Mouse (Mus musculus): ENCODE data around the gene Fgf18. TPM values are rescaled to one million over a fixed set of nuclear protein-coding genes. Genes with fewer than 3 reads are reported as not detected.

Gene Fgf18
- polyA plus RNA-seq, 2 experiments = 18.5 to 24.0 TPM

DNA sequence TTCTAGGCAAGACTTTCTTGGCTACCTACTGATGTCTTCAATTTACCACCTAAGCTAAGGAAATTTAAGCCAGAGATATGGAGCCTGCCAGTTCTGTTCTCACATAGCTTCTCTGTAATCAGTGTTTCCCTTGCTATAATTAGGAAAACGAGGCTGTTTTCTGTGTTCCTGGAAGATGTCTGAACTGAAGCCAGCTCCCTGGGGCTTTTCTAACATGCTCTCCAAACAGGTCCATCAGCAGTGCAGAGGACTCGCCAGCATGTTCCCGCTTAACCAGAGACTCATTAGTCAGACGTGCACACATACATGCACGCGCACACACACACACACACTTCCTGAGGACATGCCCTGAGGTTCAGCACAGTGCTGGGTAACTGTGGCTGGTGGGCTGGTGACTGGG lies 57.3 kb downstream of the Fgf18 start:
- DNase-seq (ENCODE audit: low spot score) = no peak
- WGBS = 59% methylated on average over 6 of the region's 6 CpGs
- peaks cover 4% of the 10 kb centered on the region; the same call in 1 of the 2 replicates for H3K4me1 ChIP-seq (ENCODE audit: control insufficient read depth, insufficient read depth, low read length)

DNA sequence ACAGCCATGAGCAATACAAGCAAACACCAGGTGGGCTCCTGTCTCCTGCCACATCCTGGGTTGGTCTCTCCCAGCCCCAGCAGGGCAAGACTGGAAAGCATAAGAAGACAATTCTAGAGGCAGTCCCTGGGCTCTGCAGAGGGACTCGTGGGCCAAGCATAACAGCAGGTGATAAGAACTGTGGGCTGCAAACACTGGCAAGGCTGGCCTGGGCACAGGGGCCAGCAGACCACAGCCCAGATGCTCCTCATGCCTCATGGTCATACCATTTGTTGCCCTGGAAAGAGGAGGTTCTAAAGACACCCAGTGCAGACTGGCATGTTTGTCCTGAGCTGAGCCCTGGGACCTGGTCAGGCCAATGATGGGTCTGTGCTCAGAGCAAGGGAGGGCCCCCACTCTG lies 59.0 kb downstream of the Fgf18 start:
- WGBS = 33% methylated on average over 1 of the region's 1 CpGs
- Histone ChIP-seq H3K27ac (replicated peaks; ENCODE audit: low read depth, low read length) (no peak overlapping the region), H3K27me3 (ENCODE audit: control insufficient read depth, insufficient read depth, low read length) (no peaks in the 10 kb centered on the region), H3K4me2 (replicated peaks; ENCODE audit: low read depth, low read length, severe bottlenecking) (no peak overlapping the region), H3K4me3 (replicated peaks; ENCODE audit: low read length) (no peak overlapping the region), H3K9ac (ENCODE audit: low read depth, low read length, severe bottlenecking) (no peak overlapping the region), H3K36me3 (ENCODE audit: control insufficient read depth, insufficient read depth, low read length) (no peaks in the 10 kb centered on the region), H3K9me3 (ENCODE audit: control insufficient read depth, low read length) (no peaks in the 10 kb centered on the region), H3K4me1 (ENCODE audit: control insufficient read depth, insufficient read depth, low read length) (peaks cover 4% of the 10 kb centered on the region; the same call in 1 of the 2 replicates)
- TF ChIP-seq POLR2A (IDR thresholded peaks at IDR 0.05; ENCODE audit: borderline replicate concordance, extremely low read depth, insufficient read depth, insufficient read length) = no peak
- DNase-seq (ENCODE audit: low spot score) (no peak), ATAC-seq (ENCODE audit: low FRiP score, low read depth) (no peak)

More for the DNA sequence above, 57.3 kb downstream of the Fgf18 start:
- H3K9ac ChIP-seq (ENCODE audit: low read depth, low read length, severe bottlenecking) = no peak overlapping the region
- H3K36me3 ChIP-seq (ENCODE audit: control insufficient read depth, insufficient read depth, low read length) = no peaks in the 10 kb centered on the region
- H3K27ac ChIP-seq (replicated peaks; ENCODE audit: low read depth, low read length) = no peak overlapping the region
- H3K9me3 ChIP-seq (ENCODE audit: control insufficient read depth, low read length) = no peaks in the 10 kb centered on the region
- no peak overlapping the region for H3K4me3 ChIP-seq (replicated peaks; ENCODE audit: low read length)
- H3K27me3 ChIP-seq (ENCODE audit: control insufficient read depth, insufficient read depth, low read length) = no peaks in the 10 kb centered on the region
- TF ChIP-seq POLR2A (IDR thresholded peaks at IDR 0.05; ENCODE audit: borderline replicate concordance, extremely low read depth, insufficient read depth, insufficient read length) = no peak
- H3K4me2 ChIP-seq (replicated peaks; ENCODE audit: low read depth, low read length, severe bottlenecking) = no peak overlapping the region
- ATAC-seq (ENCODE audit: low FRiP score, low read depth) = no peak

GRCm38 (mm10) chr11:33086046-33086445 lies 61.2 kb downstream of the Fgf18 start:
- H3K27ac ChIP-seq (replicated peaks; ENCODE audit: low read depth, low read length) = no peak overlapping the region
- H3K36me3 ChIP-seq (ENCODE audit: control insufficient read depth, insufficient read depth, low read length) = no peaks in the 10 kb centered on the region
- H3K4me2 ChIP-seq (replicated peaks; ENCODE audit: low read depth, low read length, severe bottlenecking) = no peak overlapping the region
- H3K4me1 ChIP-seq (ENCODE audit: control insufficient read depth, insufficient read depth, low read length) = peaks cover 4% of the 10 kb centered on the region; the same call in 1 of the 2 replicates
- H3K9ac ChIP-seq (ENCODE audit: low read depth, low read length, severe bottlenecking) = no peak overlapping the region
- DNase-seq (ENCODE audit: low spot score) (no peak), ATAC-seq (ENCODE audit: low FRiP score, low read depth) (no peak)
- 73% methylated on average over 1 of the region's 1 CpGs for WGBS
- H3K27me3 ChIP-seq (ENCODE audit: control insufficient read depth, insufficient read depth, low read length) = no peaks in the 10 kb centered on the region
- no peak overlapping the region for H3K4me3 ChIP-seq (replicated peaks; ENCODE audit: low read length)
- TF ChIP-seq POLR2A (IDR thresholded peaks at IDR 0.05; ENCODE audit: borderline replicate concordance, extremely low read depth, insufficient read depth, insufficient read length) = no peak
- no peaks in the 10 kb centered on the region for H3K9me3 ChIP-seq (ENCODE audit: control insufficient read depth, low read length)

- Histone ChIP-seq H3K4me1 (ENCODE audit: control insufficient read depth, insufficient read depth, low read length) (peaks cover 4% of the 10 kb centered on the region; the same call in 1 of the 2 replicates), H3K27me3 (ENCODE audit: control insufficient read depth, insufficient read depth, low read length) (no peaks in the 10 kb centered on the region), H3K4me2 (replicated peaks; ENCODE audit: low read depth, low read length, severe bottlenecking) (no peak overlapping the region), H3K9ac (ENCODE audit: low read depth, low read length, severe bottlenecking) (no peak overlapping the region), H3K27ac (replicated peaks; ENCODE audit: low read depth, low read length) (no peak overlapping the region), H3K9me3 (ENCODE audit: control insufficient read depth, low read length) (no peaks in the 10 kb centered on the region), H3K4me3 (replicated peaks; ENCODE audit: low read length) (no peak overlapping the region), H3K36me3 (ENCODE audit: control insufficient read depth, insufficient read depth, low read length) (no peaks in the 10 kb centered on the region)
- 76% methylated on average over 4 of the region's 4 CpGs for WGBS
- ATAC-seq (ENCODE audit: low FRiP score, low read depth) = no peak
- no peak for DNase-seq (ENCODE audit: low spot score)
- TF ChIP-seq POLR2A (IDR thresholded peaks at IDR 0.05; ENCODE audit: borderline replicate concordance, extremely low read depth, insufficient read depth, insufficient read length) = no peak
Measured at GRCm38 (mm10) chr11:33085514-33085913, 61.7 kb downstream of the Fgf18 start.

DNA sequence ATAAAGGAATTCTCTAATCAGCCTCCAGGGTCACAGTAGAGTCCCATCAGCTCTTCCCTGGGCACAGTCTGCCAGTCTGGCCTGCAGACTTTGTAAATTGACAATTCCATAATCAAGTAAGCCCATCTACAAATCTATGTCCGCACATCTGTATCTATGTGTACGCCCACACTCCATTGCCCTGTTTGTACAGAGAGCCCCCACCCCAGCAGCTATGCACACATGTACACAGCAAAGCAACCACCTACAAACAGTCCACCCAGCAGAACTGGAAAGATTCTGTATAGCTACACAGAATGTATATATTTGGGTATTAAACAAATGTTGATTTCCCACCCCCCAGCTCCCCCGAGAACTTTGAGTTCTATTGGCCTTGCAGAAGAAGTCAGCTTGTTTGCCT lies 62.1 kb downstream of the Fgf18 start:
- no peaks in the 10 kb centered on the region for H3K36me3 ChIP-seq (ENCODE audit: control insufficient read depth, insufficient read depth, low read length)
- WGBS = 90% methylated on average over 3 of the region's 3 CpGs
- H3K27me3 ChIP-seq (ENCODE audit: control insufficient read depth, insufficient read depth, low read length) = no peaks in the 10 kb centered on the region
- DNase-seq (ENCODE audit: low spot score) (no peak), ATAC-seq (ENCODE audit: low FRiP score, low read depth) (no peak)
- H3K9me3 ChIP-seq (ENCODE audit: control insufficient read depth, low read length) = no peaks in the 10 kb centered on the region
- no peak for TF ChIP-seq POLR2A (IDR thresholded peaks at IDR 0.05; ENCODE audit: borderline replicate concordance, extremely low read depth, insufficient read depth, insufficient read length)
- no peak overlapping the region for H3K4me2 ChIP-seq (replicated peaks; ENCODE audit: low read depth, low read length, severe bottlenecking)
- peaks cover 4% of the 10 kb centered on the region; the same call in 1 of the 2 replicates for H3K4me1 ChIP-seq (ENCODE audit: control insufficient read depth, insufficient read depth, low read length)
- H3K9ac ChIP-seq (ENCODE audit: low read depth, low read length, severe bottlenecking) = no peak overlapping the region
- H3K4me3 ChIP-seq (replicated peaks; ENCODE audit: low read length) = no peak overlapping the region
- no peak overlapping the region for H3K27ac ChIP-seq (replicated peaks; ENCODE audit: low read depth, low read length)

DNA sequence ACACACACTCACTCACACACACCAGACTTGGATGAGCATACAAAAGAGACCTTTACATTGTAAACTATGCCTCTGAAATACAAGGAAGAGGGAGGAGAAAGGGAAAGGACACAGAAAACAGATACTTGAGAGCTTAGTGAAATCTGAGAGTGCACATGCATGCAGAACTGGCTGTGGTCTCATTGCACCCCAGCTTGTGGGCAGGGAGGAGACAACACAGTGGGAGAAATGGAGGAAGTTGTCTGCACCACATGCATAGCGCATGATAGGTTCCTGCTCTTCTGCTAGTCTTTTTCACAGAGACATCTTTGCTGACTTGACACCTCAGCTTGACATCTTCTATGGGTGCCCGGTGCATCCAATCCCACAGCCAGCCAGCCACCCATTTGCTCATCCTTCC lies 63.2 kb downstream of the Fgf18 start:
- Histone ChIP-seq H3K4me1 (ENCODE audit: control insufficient read depth, insufficient read depth, low read length) (peaks cover 5% of the 10 kb centered on the region), H3K4me2 (replicated peaks; ENCODE audit: low read depth, low read length, severe bottlenecking) (no peak overlapping the region), H3K27ac (replicated peaks; ENCODE audit: low read depth, low read length) (no peak overlapping the region), H3K27me3 (ENCODE audit: control insufficient read depth, insufficient read depth, low read length) (no peaks in the 10 kb centered on the region), H3K36me3 (ENCODE audit: control insufficient read depth, insufficient read depth, low read length) (no peaks in the 10 kb centered on the region), H3K9ac (ENCODE audit: low read depth, low read length, severe bottlenecking) (no peak overlapping the region), H3K9me3 (ENCODE audit: control insufficient read depth, low read length) (no peaks in the 10 kb centered on the region), H3K4me3 (replicated peaks; ENCODE audit: low read length) (no peak overlapping the region)
- 96% methylated on average over 2 of the region's 2 CpGs for WGBS
- TF ChIP-seq POLR2A (IDR thresholded peaks at IDR 0.05; ENCODE audit: borderline replicate concordance, extremely low read depth, insufficient read depth, insufficient read length) = no peak
- ATAC-seq (ENCODE audit: low FRiP score, low read depth) (no peak), DNase-seq (ENCODE audit: low spot score) (no peak)
